Mouse (Mus musculus) gastrocnemius, adult 2 months (tissue): ENCODE results near the gene Cacnb4. TPM values are rescaled to one million over a fixed set of nuclear protein-coding genes. Genes with fewer than 3 reads are reported as not detected.
A peak's percentile ranks its signal among the peaks of the same experiment; 100 is the strongest.

Experiments
- DNase-seq: peaks from one replicate; pipeline ENCODE4 v3.0.0; 2022
- H3K27ac ChIP-seq: fragments of 200-600 bp; 2 replicates; pipeline ENCODE4 v1.8.1; 2022; ENCODE audit warnings: mild to moderate bottlenecking
- H3K4me3 ChIP-seq: fragments of 200-600 bp; 2 replicates; pipeline ENCODE4 v1.8.1; 2022; ENCODE audit warnings: mild to moderate bottlenecking, moderate library complexity
- CTCF ChIP-seq: fragments of 200-600 bp; IDR thresholded peaks from 2 replicates; pipeline ENCODE4 v1.8.1; 2022; ENCODE audit warnings: antibody characterized with exemption, mild to moderate bottlenecking, moderate library complexity
- intact Hi-C: fragments of 180-260 bp; cut with DNase I; formaldehyde crosslinking; loops from one replicate; pipeline ENCODE4 v1.15.1; 2025
- total RNA-seq, 2 experiments: library from RNA; stranded (reverse); gene quantifications; 2 replicates each; pipeline ENCODE4 v1.2.3; 2021

Gene Cacnb4
- total RNA-seq, 2 experiments from 2014 or later: 0.20 to 0.31 TPM

- Histone ChIP-seq H3K27ac (no peak overlapping the region), H3K4me3 (no peak overlapping the region)
- intact Hi-C loops: no loop called here
- no peak for TF ChIP-seq CTCF
- DNase-seq: no peak
Measured at GRCm38 (mm10) chr2:52638226-52638625, 38.4 kb downstream of the Cacnb4 start.

GRCm38 (mm10) chr2:52636051-52636450, 40.6 kb downstream of the Cacnb4 start:
- H3K27ac ChIP-seq: no peak overlapping the region
- intact Hi-C loops: no loop called here
- DNase-seq: no peak
- TF ChIP-seq CTCF: no peak
- H3K4me3 ChIP-seq: no peak overlapping the region

- DNase-seq: no peak
- H3K27ac ChIP-seq: no peak overlapping the region
- TF ChIP-seq CTCF: no peak
- intact Hi-C loops: no loop called here
- no peak overlapping the region for H3K4me3 ChIP-seq
Measured at GRCm38 (mm10) chr2:52635358-52635757, 41.3 kb downstream of the Cacnb4 start.

- peak; percentile 75 for DNase-seq
- intact Hi-C loops: loop anchor here (2.0 to 5.0 kb wide), 2 partner anchors 59 to 110 kb away; partner anchors contain the start of gene Stam2
- Histone ChIP-seq H3K27ac (no peak overlapping the region), H3K4me3 (no peak overlapping the region)
- TF ChIP-seq CTCF: peak; percentile 83
Measured at GRCm38 (mm10) chr2:52632880-52633279, 43.8 kb downstream of the Cacnb4 start.

GRCm38 (mm10) chr2:52628186-52628585, 48.4 kb downstream of the Cacnb4 start:
- Histone ChIP-seq H3K4me3 (no peak overlapping the region), H3K27ac (no peak overlapping the region)
- intact Hi-C loops: no loop called here
- TF ChIP-seq CTCF: no peak
- peak; percentile 50 for DNase-seq

GRCm38 (mm10) chr2:52626266-52626665, 50.4 kb downstream of the Cacnb4 start:
- intact Hi-C loops: no loop called here
- no peak for DNase-seq
- H3K27ac ChIP-seq: no peak overlapping the region
- no peak overlapping the region for H3K4me3 ChIP-seq
- TF ChIP-seq CTCF: no peak

GRCm38 (mm10) chr2:52625731-52626130, 50.9 kb downstream of the Cacnb4 start:
- Histone ChIP-seq H3K27ac (no peak overlapping the region), H3K4me3 (no peak overlapping the region)
- no peak for TF ChIP-seq CTCF
- intact Hi-C loops: no loop called here
- no peak for DNase-seq

GRCm38 (mm10) chr2:52623921-52624404, 52.7 kb downstream of the Cacnb4 start:
- no peak for DNase-seq
- intact Hi-C loops: no loop called here
- H3K27ac ChIP-seq: no peak overlapping the region
- no peak overlapping the region for H3K4me3 ChIP-seq
- TF ChIP-seq CTCF: no peak

GRCm38 (mm10) chr2:52623461-52623860, 53.2 kb downstream of the Cacnb4 start:
- TF ChIP-seq CTCF: no peak
- intact Hi-C loops: no loop called here
- H3K4me3 ChIP-seq: no peak overlapping the region
- no peak overlapping the region for H3K27ac ChIP-seq
- DNase-seq: peak; percentile 62

- no peak overlapping the region for H3K27ac ChIP-seq
- H3K4me3 ChIP-seq: no peak overlapping the region
- TF ChIP-seq CTCF: peak; percentile 8; the same call in 1 of the 2 replicates
- intact Hi-C loops: no loop called here
- DNase-seq: no peak
Measured at GRCm38 (mm10) chr2:52622616-52623015, 54.0 kb downstream of the Cacnb4 start.

GRCm38 (mm10) chr2:52619406-52619974, 57.1 kb downstream of the Cacnb4 start:
- intact Hi-C loops: no loop called here
- no peak for DNase-seq
- TF ChIP-seq CTCF: no peak
- Histone ChIP-seq H3K4me3 (peak overlapping the region; percentile 15; the same call in 1 of the 2 replicates), H3K27ac (no peak overlapping the region)

- TF ChIP-seq CTCF: no peak
- Histone ChIP-seq H3K27ac (no peak overlapping the region), H3K4me3 (no peak overlapping the region)
- intact Hi-C loops: no loop called here
- no peak for DNase-seq
Measured at GRCm38 (mm10) chr2:52618804-52619203, 57.8 kb downstream of the Cacnb4 start.

GRCm38 (mm10) chr2:52615429-52615828, 61.2 kb downstream of the Cacnb4 start:
- Histone ChIP-seq H3K27ac (no peak overlapping the region), H3K4me3 (no peak overlapping the region)
- peak; percentile 66 for DNase-seq
- no peak for TF ChIP-seq CTCF
- intact Hi-C loops: no loop called here

- no peak for TF ChIP-seq CTCF
- DNase-seq: no peak
Measured at GRCm38 (mm10) chr2:52613888-52614287, 62.7 kb downstream of the Cacnb4 start.

More at GRCm38 (mm10) chr2:52613888-52614287, 62.7 kb downstream of the Cacnb4 start:
- intact Hi-C loops: no loop called here
- Histone ChIP-seq H3K4me3 (no peak overlapping the region), H3K27ac (no peak overlapping the region)
